In the genomic region with DNA sequence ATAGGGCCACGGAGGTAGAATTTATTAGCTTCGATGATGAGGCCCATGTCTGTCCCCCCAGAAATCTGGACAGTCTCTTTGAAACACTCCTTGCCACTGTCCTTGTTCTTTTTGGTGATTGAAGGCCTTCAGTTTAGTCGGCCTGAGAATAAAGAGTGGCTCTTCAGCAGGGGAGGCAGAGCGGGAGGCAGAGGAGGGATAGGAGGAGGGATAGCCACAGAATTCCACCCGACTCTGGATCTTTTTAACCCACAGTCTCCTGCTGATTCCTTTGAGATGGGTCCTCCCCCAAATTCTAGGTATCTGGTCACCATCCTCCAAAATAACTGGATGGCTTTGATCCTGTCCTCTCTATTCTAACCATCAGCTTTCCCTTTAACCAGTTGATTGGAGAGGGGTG, we compare ENCODE assay signal across 13 mouse cellular contexts. TPM values are rescaled to one million over a fixed set of nuclear protein-coding genes. Genes with fewer than 3 reads are reported as not detected.
DNase-seq lines count a peak whose midpoint lies in the region; ATAC-seq and TF ChIP-seq lines count a peak whose summit lies in the region.
"Had no signal": no experiment of that assay in that cellular context is flagged by ENCODE, and none has a peak within 500 bp of the region (broad histone marks: within the 10 kb centered on the region; RNA-seq: fewer than 3 reads in every experiment).

No protein-coding gene starts in this region.

- peak overlapping the region; percentile 2; the same call in 1 of the 2 replicates for H3K27ac ChIP-seq in layer of hippocampus, adult 2 months
- no peak overlapping the region for H3K27ac ChIP-seq in forebrain, embryonic 16.5 days (ENCODE audit: low read length)
- peak overlapping the region; percentile 22 for H3K27ac ChIP-seq in midbrain, embryonic 13.5 days
- H3K27ac ChIP-seq in neural tube, embryonic 14.5 days (ENCODE audit: low read depth, low read length): no peak overlapping the region
- no peak overlapping the region; the same call in 1 of the 2 replicates for H3K27ac ChIP-seq in left cerebral cortex, adult 2 months
- H3K27ac ChIP-seq: limb, embryonic 15.5 days; liver, embryonic 15.5 days had no signal

- peaks cover 8% of the 10 kb centered on the region for H3K4me1 ChIP-seq in forebrain, embryonic 16.5 days (replicated peaks; ENCODE audit: control insufficient read depth, insufficient read depth, low read length)
- peaks cover 27% of the 10 kb centered on the region for H3K4me1 ChIP-seq in midbrain, embryonic 13.5 days (replicated peaks)
- H3K4me1 ChIP-seq in neural tube, embryonic 14.5 days (ENCODE audit: control insufficient read depth, insufficient read depth, low read length): peaks cover 7% of the 10 kb centered on the region
- H3K4me1 ChIP-seq: liver, embryonic 15.5 days had no signal

- no peaks in the 10 kb centered on the region for H3K36me3 ChIP-seq in forebrain, embryonic 16.5 days (ENCODE audit: control insufficient read depth, insufficient read depth)
- no peaks in the 10 kb centered on the region for H3K36me3 ChIP-seq in midbrain, embryonic 13.5 days
- no peaks in the 10 kb centered on the region for H3K36me3 ChIP-seq in neural tube, embryonic 14.5 days (ENCODE audit: control insufficient read depth, insufficient read depth, low read length)
- H3K36me3 ChIP-seq: heart, embryonic 12.5 days; limb, embryonic 15.5 days; liver, embryonic 15.5 days had no signal

- DNase-seq in layer of hippocampus, adult 2 months (ENCODE audit: low spot score in 2 of 2): no peak
- DNase-seq in layer of hippocampus, postnatal 25 days (ENCODE audit: extremely low spot score in 1 of 2, low spot score in 1 of 2): no peak
- DNase-seq in left cerebral cortex, adult 2 months (ENCODE audit: extremely low spot score in 1 of 2, low spot score in 2 of 2): no peak
- no peak for DNase-seq in retina, embryonic 14.5 days (ENCODE audit: low spot score)
- no peak for DNase-seq in left cerebral cortex, adult 8-10 months (ENCODE audit: low spot score in 2 of 2)

- TF ChIP-seq CTCF in layer of hippocampus, adult 2 months (conservative IDR thresholded peaks at IDR 0.05): no peak
- no peak for TF ChIP-seq CTCF in left cerebral cortex, adult 2 months (IDR thresholded peaks at IDR 0.05)

- 0 out of 2 replicates have a peak, but pooled peaks have one; percentile 15 for ATAC-seq in forebrain, embryonic 16.5 days
- no peak for ATAC-seq in midbrain, embryonic 13.5 days
- ATAC-seq in neural tube, embryonic 14.5 days (ENCODE audit: low read depth): peak; percentile 19

- no peak overlapping the region for H3K4me2 ChIP-seq in forebrain, embryonic 16.5 days (ENCODE audit: low read length)
- no peak overlapping the region for H3K4me2 ChIP-seq in midbrain, embryonic 13.5 days (replicated peaks)
- H3K4me2 ChIP-seq in neural tube, embryonic 14.5 days (ENCODE audit: low read depth, low read length): no peak overlapping the region; the same call in 1 of the 2 replicates
- H3K4me2 ChIP-seq: heart, embryonic 12.5 days; limb, embryonic 15.5 days; liver, embryonic 15.5 days had no signal

- 0 out of 2 replicates have a peak, but pooled peaks cover 2% of the 10 kb centered on the region for H3K27me3 ChIP-seq in forebrain, embryonic 16.5 days (replicated peaks; ENCODE audit: control insufficient read depth, insufficient read depth, low read length)
- 0 out of 2 replicates have a peak, but pooled peaks cover 8% of the 10 kb centered on the region for H3K27me3 ChIP-seq in midbrain, embryonic 13.5 days
- no peaks in the 10 kb centered on the region for H3K27me3 ChIP-seq in neural tube, embryonic 14.5 days (ENCODE audit: control insufficient read depth, insufficient read depth, low read length)
- H3K27me3 ChIP-seq: liver, embryonic 15.5 days had no signal

- peak overlapping the region; percentile 15; the same call in 1 of the 2 replicates for H3K4me3 ChIP-seq in layer of hippocampus, adult 2 months
- no peak overlapping the region for H3K4me3 ChIP-seq in forebrain, embryonic 16.5 days (replicated peaks; ENCODE audit: low read length)
- no peak overlapping the region for H3K4me3 ChIP-seq in midbrain, embryonic 13.5 days (replicated peaks)
- no peak overlapping the region for H3K4me3 ChIP-seq in neural tube, embryonic 14.5 days (ENCODE audit: low read depth, low read length)
- no peak overlapping the region for H3K4me3 ChIP-seq in left cerebral cortex, adult 2 months
- H3K4me3 ChIP-seq: heart, embryonic 12.5 days; limb, embryonic 15.5 days; liver, embryonic 15.5 days had no signal

- no peaks in the 10 kb centered on the region for H3K9me3 ChIP-seq in forebrain, embryonic 16.5 days (ENCODE audit: control insufficient read depth, low read length)
- H3K9me3 ChIP-seq in midbrain, embryonic 13.5 days: no peaks in the 10 kb centered on the region
- no peaks in the 10 kb centered on the region for H3K9me3 ChIP-seq in neural tube, embryonic 14.5 days (ENCODE audit: control insufficient read depth, low read length)
- H3K9me3 ChIP-seq: heart, embryonic 12.5 days; limb, embryonic 15.5 days; liver, embryonic 15.5 days had no signal

- 39% methylated on average over 5 of the region's 5 CpGs for WGBS in forebrain, embryonic 16.5 days
- WGBS in midbrain, embryonic 13.5 days: 44% methylated on average over 5 of the region's 5 CpGs
- WGBS in neural tube, embryonic 14.5 days: 33% methylated on average over 5 of the region's 5 CpGs

- H3K9ac ChIP-seq in forebrain, embryonic 16.5 days (replicated peaks; ENCODE audit: low read depth, low read length): no peak overlapping the region
- no peak overlapping the region for H3K9ac ChIP-seq in midbrain, embryonic 13.5 days (replicated peaks)
- no peak overlapping the region for H3K9ac ChIP-seq in neural tube, embryonic 14.5 days (replicated peaks; ENCODE audit: low read depth, low read length)
- H3K9ac ChIP-seq: heart, embryonic 12.5 days; limb, embryonic 15.5 days; liver, embryonic 15.5 days had no signal

- intact Hi-C loops in left cerebral cortex, adult 2 months (cut with DNase I): loop anchor here (5.0 kb wide), 2 partner anchors 164 to 1909 kb away; partner anchors contain the start of gene Negr1

RNA-seq across cellular contexts. Expression of gene Erich3, which starts 10.2 kb away (rescaled TPM):
- total RNA-seq in layer of hippocampus, adult 2 months (2021): 1 to 10 TPM; 7.7 TPM
- 1 to 10 TPM; 5.0 to 6.6 TPM for total RNA-seq in layer of hippocampus, postnatal 25 days (2021)
- 0.72 and 1.4 TPM in 2 replicates for polyA plus RNA-seq in forebrain, embryonic 16.5 days (2015; fragmentation: Nextera tagmentation; extraction: Ambion mirVana)
- polyA plus RNA-seq in midbrain, embryonic 13.5 days (2015; fragmentation: Nextera tagmentation; extraction: Ambion mirVana): 2.2 and 2.5 TPM in 2 replicates
- polyA plus RNA-seq in neural tube, embryonic 14.5 days (2014; fragmentation: Nextera tagmentation; extraction: Ambion mirVana): 2.0 and 2.8 TPM in 2 replicates
- 10 to 100 TPM in 1 of 2 experiments, 1 to 10 TPM in 1; 9.0 to 11.6 TPM for total RNA-seq in left cerebral cortex, adult 2 months (2021)
- 10 to 100 TPM; 13.9 to 16.2 (median 14.9) TPM for total RNA-seq in left cerebral cortex, adult 8-10 months (2022)
- polyA plus RNA-seq: kidney, embryonic 14.5 days; liver, embryonic 15.5 days; small intestine, adult 2 months had no signal

RNA-seq across cellular contexts. Expression of gene Tyw3, which starts 56.5 kb away (rescaled TPM):
- 10 to 100 TPM; 11.1 to 12.4 TPM for total RNA-seq in layer of hippocampus, adult 2 months (2021)
- total RNA-seq in layer of hippocampus, postnatal 25 days (2021): 10 to 100 TPM; 12.8 to 14.3 TPM
- polyA plus RNA-seq in forebrain, embryonic 16.5 days (2015; fragmentation: Nextera tagmentation; extraction: Ambion mirVana): 14.5 and 14.6 TPM in 2 replicates
- polyA plus RNA-seq in midbrain, embryonic 13.5 days (2015; fragmentation: Nextera tagmentation; extraction: Ambion mirVana): 11.3 and 14.5 TPM in 2 replicates
- 13.8 and 15.4 TPM in 2 replicates for polyA plus RNA-seq in neural tube, embryonic 14.5 days (2014; fragmentation: Nextera tagmentation; extraction: Ambion mirVana)
- total RNA-seq in left cerebral cortex, adult 2 months (2021): 10 to 100 TPM; 13.0 to 16.9 TPM
- 10 to 100 TPM; 11.4 to 14.2 (median 12.7) TPM for total RNA-seq in left cerebral cortex, adult 8-10 months (2022)

RNA-seq across cellular contexts. Expression of gene Cryz, which starts 56.9 kb away (rescaled TPM):
- 10 to 100 TPM; 20.5 to 23.2 TPM for total RNA-seq in layer of hippocampus, adult 2 months (2021)
- 10 to 100 TPM; 16.8 to 21.7 TPM for total RNA-seq in layer of hippocampus, postnatal 25 days (2021)
- 9.2 and 12.3 TPM in 2 replicates for polyA plus RNA-seq in forebrain, embryonic 16.5 days (2015; fragmentation: Nextera tagmentation; extraction: Ambion mirVana)
- 12.5 and 13.4 TPM in 2 replicates for polyA plus RNA-seq in midbrain, embryonic 13.5 days (2015; fragmentation: Nextera tagmentation; extraction: Ambion mirVana)
- 9.0 and 9.6 TPM in 2 replicates for polyA plus RNA-seq in neural tube, embryonic 14.5 days (2014; fragmentation: Nextera tagmentation; extraction: Ambion mirVana)
- total RNA-seq in left cerebral cortex, adult 2 months (2021): 10 to 100 TPM; 15.5 to 21.8 TPM
- 10 to 100 TPM; 18.4 to 26.9 (median 20.8) TPM for total RNA-seq in left cerebral cortex, adult 8-10 months (2022)

Comparison
In these comparisons a context has a peak if more than half of its experiments do, and no peak if none do; other contexts are left out.
1. H3K27ac ChIP-seq: peak in layer of hippocampus, adult 2 months (single experiment) and midbrain, embryonic 13.5 days (single experiment); none in forebrain, embryonic 16.5 days (single experiment), neural tube, embryonic 14.5 days (single experiment) and left cerebral cortex, adult 2 months (single experiment).